Mouse (Mus musculus): ENCODE measurements at regions not wholly inside any gene's neighbourhood (a gene's known extent, or its start where the extent isn't known, plus 50 kb on each side); places are given as distances from the start of the nearest gene placed in this dataset.

DNA sequence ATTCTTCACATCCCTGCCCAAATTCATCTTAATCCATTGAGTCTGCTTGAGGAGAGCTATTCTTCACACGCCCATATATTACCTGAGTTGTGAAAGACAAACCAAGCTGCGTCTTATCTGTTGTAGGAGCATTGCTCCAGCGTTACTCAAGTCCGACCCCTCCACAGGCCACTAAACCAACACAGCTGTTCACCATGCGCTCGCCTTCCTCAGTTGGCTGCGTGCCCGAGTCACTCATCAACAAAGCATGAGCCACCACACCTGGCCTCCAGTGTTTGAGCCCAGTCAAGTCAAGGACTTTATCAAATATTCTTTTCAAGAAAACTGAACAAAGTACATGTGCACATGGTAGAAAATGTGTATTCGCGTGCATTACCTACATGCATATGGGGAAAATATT, 504.7 kb upstream of the Atp11b start:
- Histone ChIP-seq H3K4me3 (no peak overlapping the region), H3K36me3 (no peaks in the 10 kb centered on the region), H3K4me1 (no peaks in the 10 kb centered on the region), H3K27ac (no peak overlapping the region), H3K9me3 (no peaks in the 10 kb centered on the region), H3K27me3 (ENCODE audit: insufficient read depth, poor library complexity, severe bottlenecking) (no peaks in the 10 kb centered on the region)
- DNase-seq (ENCODE audit: low spot score): peak; percentile 80
- 75% methylated on average over 10 of the region's 10 CpGs for WGBS

- no peak overlapping the region for H3K27ac ChIP-seq
- H3K27me3 ChIP-seq (ENCODE audit: insufficient read depth, poor library complexity, severe bottlenecking): no peaks in the 10 kb centered on the region
- H3K4me1 ChIP-seq: no peaks in the 10 kb centered on the region
- H3K4me3 ChIP-seq: no peak overlapping the region
- no peaks in the 10 kb centered on the region for H3K9me3 ChIP-seq
- no peak for DNase-seq (ENCODE audit: low spot score)
- 71% methylated on average over 14 of the region's 14 CpGs for WGBS
- no peaks in the 10 kb centered on the region for H3K36me3 ChIP-seq
These were observed 503.7 kb upstream of the Atp11b start for GRCm38 (mm10) chr3:35250092-35250749.

GRCm38 (mm10) chr3:35253861-35254260, 500.0 kb upstream of the Atp11b start:
- 65% methylated on average over 5 of the region's 5 CpGs for WGBS
- H3K9me3 ChIP-seq: no peaks in the 10 kb centered on the region
- H3K36me3 ChIP-seq: no peaks in the 10 kb centered on the region
- no peak overlapping the region for H3K4me3 ChIP-seq
- no peak for DNase-seq (ENCODE audit: low spot score)
- H3K4me1 ChIP-seq: no peaks in the 10 kb centered on the region
- H3K27me3 ChIP-seq (ENCODE audit: insufficient read depth, poor library complexity, severe bottlenecking): no peaks in the 10 kb centered on the region
- no peak overlapping the region for H3K27ac ChIP-seq

DNA sequence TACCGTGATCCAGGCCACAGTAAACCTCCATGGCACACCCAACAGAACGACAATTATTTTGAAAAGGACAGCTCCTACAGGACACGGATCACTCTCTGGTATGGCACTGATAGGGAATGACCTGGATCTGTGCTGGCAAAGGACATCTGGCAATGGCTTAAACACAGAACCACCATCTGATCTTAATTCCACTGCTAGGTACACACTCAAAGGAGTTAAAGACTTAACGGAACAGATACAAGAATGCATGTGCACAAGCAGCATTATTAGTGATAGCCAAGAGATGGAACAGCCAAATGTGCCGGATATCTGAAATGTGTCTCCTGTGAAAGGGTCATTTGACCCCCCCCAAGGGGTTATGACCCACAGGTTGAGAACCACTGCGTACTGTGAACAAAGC, 493.0 kb upstream of the Atp11b start:
- H3K36me3 ChIP-seq: no peaks in the 10 kb centered on the region

GRCm38 (mm10) chr3:35268949-35269348, 485.0 kb upstream of the Atp11b start:
- Histone ChIP-seq H3K27me3 (ENCODE audit: insufficient read depth, poor library complexity, severe bottlenecking) (no peaks in the 10 kb centered on the region), H3K36me3 (no peaks in the 10 kb centered on the region), H3K4me1 (peaks cover 20% of the 10 kb centered on the region; the same call in 1 of the 2 replicates), H3K4me3 (no peak overlapping the region), H3K9me3 (no peaks in the 10 kb centered on the region), H3K27ac (no peak overlapping the region)
- 45% methylated on average over 4 of the region's 4 CpGs for WGBS
- DNase-seq (ENCODE audit: low spot score): no peak

More for the DNA sequence above, 493.0 kb upstream of the Atp11b start:
- no peaks in the 10 kb centered on the region for H3K4me1 ChIP-seq
- no peak for DNase-seq (ENCODE audit: low spot score)
- no peak overlapping the region for H3K27ac ChIP-seq
- WGBS: 78% methylated on average over 6 of the region's 6 CpGs
- no peaks in the 10 kb centered on the region for H3K27me3 ChIP-seq (ENCODE audit: insufficient read depth, poor library complexity, severe bottlenecking)
- H3K9me3 ChIP-seq: no peaks in the 10 kb centered on the region
- no peak overlapping the region for H3K4me3 ChIP-seq

GRCm38 (mm10) chr3:35269977-35270880, 483.7 kb upstream of the Atp11b start:
- 62% methylated on average over 7 of the region's 7 CpGs for WGBS
- no peaks in the 10 kb centered on the region for H3K36me3 ChIP-seq
- peaks cover 20% of the 10 kb centered on the region; the same call in 1 of the 2 replicates for H3K4me1 ChIP-seq
- no peaks in the 10 kb centered on the region for H3K9me3 ChIP-seq
- H3K27ac ChIP-seq: no peak overlapping the region
- H3K4me3 ChIP-seq: no peak overlapping the region
- no peak for DNase-seq (ENCODE audit: low spot score)
- no peaks in the 10 kb centered on the region for H3K27me3 ChIP-seq (ENCODE audit: insufficient read depth, poor library complexity, severe bottlenecking)

- H3K27ac ChIP-seq: no peak overlapping the region
- no peaks in the 10 kb centered on the region for H3K27me3 ChIP-seq (ENCODE audit: insufficient read depth, poor library complexity, severe bottlenecking)
- H3K4me1 ChIP-seq: peaks cover 15% of the 10 kb centered on the region; the same call in 1 of the 2 replicates
- WGBS: 46% methylated on average over 5 of the region's 5 CpGs
- no peaks in the 10 kb centered on the region for H3K36me3 ChIP-seq
- no peak for DNase-seq (ENCODE audit: low spot score)
- H3K4me3 ChIP-seq: no peak overlapping the region
- H3K9me3 ChIP-seq: no peaks in the 10 kb centered on the region
These were observed 480.4 kb upstream of the Atp11b start for GRCm38 (mm10) chr3:35273546-35273945.

- H3K27me3 ChIP-seq (ENCODE audit: insufficient read depth, poor library complexity, severe bottlenecking): no peaks in the 10 kb centered on the region
- no peak for DNase-seq (ENCODE audit: low spot score)
- no peak overlapping the region for H3K27ac ChIP-seq
- WGBS: 77% methylated on average over 5 of the region's 5 CpGs
- H3K9me3 ChIP-seq: no peaks in the 10 kb centered on the region
- H3K4me1 ChIP-seq: no peaks in the 10 kb centered on the region
- H3K36me3 ChIP-seq: no peaks in the 10 kb centered on the region
- no peak overlapping the region for H3K4me3 ChIP-seq
These were observed 472.9 kb upstream of the Atp11b start for GRCm38 (mm10) chr3:35280981-35281380.

DNA sequence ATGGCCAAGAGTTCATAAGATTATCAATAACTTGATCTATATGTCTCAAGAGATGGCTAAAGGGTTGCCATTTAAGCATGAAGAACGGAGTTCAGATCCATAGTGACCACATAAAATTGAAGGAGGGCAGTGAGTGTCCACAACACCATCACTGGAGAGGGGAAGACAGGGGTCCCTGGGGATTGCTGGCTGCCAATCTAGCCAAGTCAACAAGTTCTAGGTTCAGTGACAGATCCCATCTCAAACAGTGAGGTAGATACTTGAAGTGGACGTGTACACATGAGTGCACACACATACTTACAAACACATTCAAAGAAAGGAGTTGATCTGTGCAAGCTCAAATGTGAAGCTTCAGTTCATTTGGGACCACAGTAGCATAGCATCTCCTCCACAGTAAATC, 471.8 kb upstream of the Atp11b start:
- 85% methylated on average over 2 of the region's 2 CpGs for WGBS

DNA sequence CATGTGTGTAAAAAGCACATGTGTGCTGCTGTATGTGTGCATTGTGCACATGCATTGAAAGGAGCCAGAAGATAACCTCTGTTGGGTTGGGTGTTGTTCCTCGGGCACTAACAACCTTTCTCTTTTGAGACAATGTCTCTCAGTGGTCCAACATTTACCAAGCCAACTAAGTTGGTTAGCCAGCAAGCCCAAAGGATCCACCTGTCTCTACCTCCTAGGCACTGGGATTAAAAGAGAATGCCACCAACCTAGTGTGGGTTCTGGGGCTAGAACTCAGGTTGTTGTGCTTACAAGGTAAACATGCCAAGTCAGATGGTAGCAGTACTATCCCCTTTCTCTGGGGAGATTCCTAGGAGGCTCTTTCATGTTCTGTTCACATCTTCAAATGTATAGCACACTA, 459.1 kb upstream of the Atp11b start:
- H3K4me3 ChIP-seq: no peak overlapping the region
- no peaks in the 10 kb centered on the region for H3K36me3 ChIP-seq
- H3K9me3 ChIP-seq: no peaks in the 10 kb centered on the region
- 51% methylated on average over 1 of the region's 1 CpGs for WGBS
- 0 out of 2 replicates have a peak, but pooled peaks cover 5% of the 10 kb centered on the region for H3K4me1 ChIP-seq
- H3K27me3 ChIP-seq (ENCODE audit: insufficient read depth, poor library complexity, severe bottlenecking): no peaks in the 10 kb centered on the region
- DNase-seq (ENCODE audit: low spot score): no peak
- H3K27ac ChIP-seq: no peak overlapping the region

More for the DNA sequence above, 471.8 kb upstream of the Atp11b start:
- no peak for DNase-seq (ENCODE audit: low spot score)
- H3K36me3 ChIP-seq: no peaks in the 10 kb centered on the region
- no peaks in the 10 kb centered on the region for H3K4me1 ChIP-seq
- no peak overlapping the region for H3K4me3 ChIP-seq
- H3K9me3 ChIP-seq: no peaks in the 10 kb centered on the region
- no peak overlapping the region for H3K27ac ChIP-seq
- no peaks in the 10 kb centered on the region for H3K27me3 ChIP-seq (ENCODE audit: insufficient read depth, poor library complexity, severe bottlenecking)

DNA sequence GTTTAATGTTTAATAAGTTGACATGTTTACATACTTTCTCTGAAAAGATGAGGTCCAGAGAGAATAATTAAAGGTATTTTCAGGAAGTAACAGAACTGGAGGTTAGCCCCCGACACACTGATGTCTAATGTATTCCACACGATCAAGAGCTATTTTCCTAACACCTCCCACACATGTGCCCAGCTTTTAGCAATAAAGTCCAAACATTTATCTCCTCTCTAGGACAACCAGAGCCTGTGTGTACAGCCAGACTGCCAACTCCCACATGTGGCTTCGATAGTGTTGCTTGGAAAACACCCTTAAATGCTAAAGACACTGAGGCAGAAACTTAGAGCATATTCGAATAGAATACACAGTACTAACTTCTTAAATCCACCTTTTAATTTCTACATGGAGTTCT, 458.2 kb upstream of the Atp11b start:
- Histone ChIP-seq H3K36me3 (no peaks in the 10 kb centered on the region), H3K9me3 (no peaks in the 10 kb centered on the region), H3K27me3 (ENCODE audit: insufficient read depth, poor library complexity, severe bottlenecking) (no peaks in the 10 kb centered on the region), H3K4me1 (0 out of 2 replicates have a peak, but pooled peaks cover 5% of the 10 kb centered on the region), H3K27ac (no peak overlapping the region), H3K4me3 (no peak overlapping the region)
- WGBS: 70% methylated on average over 4 of the region's 4 CpGs
- no peak for DNase-seq (ENCODE audit: low spot score)

GRCm38 (mm10) chr3:35299036-35299435, 454.9 kb upstream of the Atp11b start:
- Histone ChIP-seq H3K4me1 (0 out of 2 replicates have a peak, but pooled peaks cover 5% of the 10 kb centered on the region), H3K4me3 (no peak overlapping the region), H3K27ac (no peak overlapping the region), H3K36me3 (no peaks in the 10 kb centered on the region), H3K27me3 (ENCODE audit: insufficient read depth, poor library complexity, severe bottlenecking) (no peaks in the 10 kb centered on the region), H3K9me3 (no peaks in the 10 kb centered on the region)
- no peak for DNase-seq (ENCODE audit: low spot score)

DNA sequence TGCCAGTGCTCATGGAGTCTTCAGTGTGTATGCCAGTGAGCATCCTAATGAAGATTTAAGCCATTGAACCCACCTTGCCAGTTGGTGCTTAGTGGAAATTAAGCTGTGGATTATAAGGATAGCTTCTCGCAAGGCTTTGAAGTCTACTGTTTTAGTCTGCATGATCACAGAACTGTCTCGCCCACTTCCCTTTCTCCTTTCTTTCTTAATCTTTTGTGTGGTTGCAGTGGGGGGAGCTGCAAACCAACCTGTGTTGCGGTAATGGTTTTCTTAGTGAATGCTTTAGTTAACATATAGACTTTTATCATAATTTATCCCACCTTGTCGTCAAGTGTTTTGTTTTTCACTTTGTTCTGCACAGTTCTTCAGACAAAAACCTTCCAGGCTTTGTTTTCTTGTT, 447.9 kb upstream of the Atp11b start:
- WGBS: 86% methylated on average over 4 of the region's 4 CpGs
- H3K27ac ChIP-seq: no peak overlapping the region
- no peaks in the 10 kb centered on the region for H3K9me3 ChIP-seq
- peaks cover 4% of the 10 kb centered on the region; the same call in 1 of the 2 replicates for H3K4me1 ChIP-seq
- H3K27me3 ChIP-seq (ENCODE audit: insufficient read depth, poor library complexity, severe bottlenecking): no peaks in the 10 kb centered on the region
- no peak overlapping the region for H3K4me3 ChIP-seq
- no peak for DNase-seq (ENCODE audit: low spot score)
- no peaks in the 10 kb centered on the region for H3K36me3 ChIP-seq

Data from heart, embryonic 10.5 days (tissue).